Mouse (Mus musculus) left cerebral cortex, adult 18-20 months (tissue): ENCODE data around the gene Ppp1r16b. TPM values are rescaled to one million over a fixed set of nuclear protein-coding genes. Genes with fewer than 3 reads are reported as not detected.
A peak's percentile ranks its signal among the peaks of the same experiment; 100 is the strongest.

Experiments used
- DNase-seq, 2 experiments: peaks; one replicate each; pipeline ENCODE4 v3.0.0; 2021 to 2022; ENCODE audit warnings: low spot score in 2 of 2, mixed read lengths in 1 of 2
- long read RNA-seq, 2 experiments: library from polyadenylated mRNA; stranded (forward); transcript quantifications; one replicate each; pipeline ENCODE4 v2.0.0; 2021
- total RNA-seq, 2 experiments: library from RNA; stranded (reverse); gene quantifications; 2 replicates each; pipeline ENCODE4 v1.2.3; 2021

Ppp1r16b gene
- total RNA-seq, result 100 to 1,000 TPM; 124 to 132 TPM
- long read RNA-seq, experiment 1, full-length matches to known transcripts, result 2 of 13 reads
- long read RNA-seq, experiment 1, partial matches to known transcripts, result 4 of 13 reads
- long read RNA-seq, experiment 1, other reads (novel, unspliced or antisense), result 7 of 13 reads
- long read RNA-seq, experiment 2, full-length matches to known transcripts, result 3 of 12 reads
- long read RNA-seq, experiment 2, partial matches to known transcripts, result 1 of 12 reads
- long read RNA-seq, experiment 2, other reads (novel, unspliced or antisense), result 8 of 12 reads

- no peak for DNase-seq
Measured at GRCm38 (mm10) chr2:158665098-158665497, at the start of gene Ppp1r16b. Gene Ppp1r16b (plus strand): TSS chr2:158665398.

- no peak for DNase-seq
Measured at GRCm38 (mm10) chr2:158615702-158616101, 49.5 kb upstream of the Ppp1r16b start.

GRCm38 (mm10) chr2:158616296-158616695, 48.9 kb upstream of the Ppp1r16b start:
- DNase-seq, result no peak

GRCm38 (mm10) chr2:158616790-158617189, 48.4 kb upstream of the Ppp1r16b start:
- no peak for DNase-seq

GRCm38 (mm10) chr2:158624718-158625222, 40.4 kb upstream of the Ppp1r16b start, which contains the start of gene Actr5:
Gene Actr5 (plus strand): TSS chr2:158624888.
- peak; percentile 86 to 90 for DNase-seq

GRCm38 (mm10) chr2:158625231-158625630, 40.0 kb upstream of the Ppp1r16b start:
- no peak for DNase-seq

GRCm38 (mm10) chr2:158625697-158626096, 39.5 kb upstream of the Ppp1r16b start:
- no peak for DNase-seq

- DNase-seq, result no peak
Measured at GRCm38 (mm10) chr2:158628858-158629257, 36.3 kb upstream of the Ppp1r16b start.

- DNase-seq, result no peak
Measured at GRCm38 (mm10) chr2:158629414-158629813, 35.8 kb upstream of the Ppp1r16b start.

- DNase-seq, result no peak
Measured at GRCm38 (mm10) chr2:158631873-158632272, 33.3 kb upstream of the Ppp1r16b start.

- peak; percentile 74 to 83 for DNase-seq
Measured at GRCm38 (mm10) chr2:158641869-158642268, 23.3 kb upstream of the Ppp1r16b start.

- peak in 1 of 2 experiments; percentile 31 for DNase-seq
Measured at GRCm38 (mm10) chr2:158642587-158642986, 22.6 kb upstream of the Ppp1r16b start.

GRCm38 (mm10) chr2:158643791-158644190, 21.4 kb upstream of the Ppp1r16b start:
- DNase-seq, result peak; percentile 39 to 53

- DNase-seq, result no peak
Measured at GRCm38 (mm10) chr2:158651159-158651908, 13.9 kb upstream of the Ppp1r16b start.

- peak; percentile 88 to 90 for DNase-seq
Measured at GRCm38 (mm10) chr2:158652985-158653384, 12.2 kb upstream of the Ppp1r16b start.

GRCm38 (mm10) chr2:158654717-158655116, 10.5 kb upstream of the Ppp1r16b start:
- peak in 1 of 2 experiments; percentile 40 for DNase-seq

- no peak for DNase-seq
Measured at GRCm38 (mm10) chr2:158655806-158656205, 9.4 kb upstream of the Ppp1r16b start.

GRCm38 (mm10) chr2:158658822-158659221, 6.4 kb upstream of the Ppp1r16b start:
- DNase-seq, result no peak

- no peak for DNase-seq
Measured at GRCm38 (mm10) chr2:158659346-158659745, 5.9 kb upstream of the Ppp1r16b start.

GRCm38 (mm10) chr2:158666071-158666800, 1.0 kb downstream of the Ppp1r16b start:
- DNase-seq, result no peak

GRCm38 (mm10) chr2:158667022-158667670, 1.9 kb downstream of the Ppp1r16b start:
- DNase-seq, result peak; percentile 80 to 81
